ENCODE assay signal across 16 mouse cellular contexts in genomic region chr17:56753452-56753851, GRCm38 (mm10). TPM values are rescaled to one million over a fixed set of nuclear protein-coding genes. Genes with fewer than 3 reads are reported as not detected.
"Had no signal": no experiment of that assay in that cellular context is flagged by ENCODE, and none has a peak within 500 bp of the region (broad histone marks: within the 10 kb centered on the region; RNA-seq: fewer than 3 reads in every experiment).

No protein-coding gene starts in this region.

- H3K4me3 ChIP-seq: intestine, embryonic 15.5 days; kidney, embryonic 15.5 days; liver, embryonic 13.5 days; megakaryocyte, embryonic 14.5 days; midbrain, embryonic 15.5 days; neural tube, embryonic 13.5 days had no signal

- H3K9me3 ChIP-seq: intestine, embryonic 15.5 days; kidney, embryonic 15.5 days; liver, embryonic 13.5 days; midbrain, embryonic 15.5 days; neural tube, embryonic 13.5 days had no signal

- H3K4me2 ChIP-seq: intestine, embryonic 15.5 days; kidney, embryonic 15.5 days; midbrain, embryonic 11.5 days; midbrain, embryonic 15.5 days; neural tube, embryonic 13.5 days had no signal

- H3K27ac ChIP-seq: intestine, embryonic 15.5 days; kidney, embryonic 15.5 days; liver, embryonic 13.5 days; macrophage; midbrain, embryonic 15.5 days; neural tube, embryonic 13.5 days had no signal

- ATAC-seq: intestine, embryonic 15.5 days; liver, postnatal 0 days; midbrain, embryonic 15.5 days had no signal

- H3K9ac ChIP-seq: intestine, embryonic 15.5 days; kidney, embryonic 15.5 days; liver, embryonic 13.5 days; liver, postnatal 0 days; midbrain, embryonic 15.5 days; neural tube, embryonic 13.5 days had no signal

- DNase-seq: kidney, adult 2 months; kidney, postnatal 14 days; liver; liver, embryonic 13.5 days; liver, postnatal 0 days; lung, postnatal 10 days; right cerebral cortex, adult 18-20 months; right cerebral cortex, postnatal 25 days; thymus, adult 2 months had no signal

- H3K36me3 ChIP-seq: intestine, embryonic 15.5 days; kidney, embryonic 15.5 days; liver, embryonic 13.5 days; midbrain, embryonic 15.5 days; neural tube, embryonic 13.5 days had no signal

RNA-seq across cellular contexts. Expression of gene Nrtn, which starts 3.9 kb away (rescaled TPM):
- polyA plus RNA-seq: macrophage had no signal

RNA-seq across cellular contexts. Expression of gene Prr22, which starts 16.6 kb away (rescaled TPM):
- polyA plus RNA-seq: macrophage had no signal
